Mouse (Mus musculus): Measurements from ENCODE around the gene Khsrp.

Khsrp gene

GRCm38 (mm10) chr17:56986105-56986805, 45.1 kb downstream of the Khsrp start:
- no peak for DNase-seq (ENCODE audit: low spot score in 2 of 2)

GRCm38 (mm10) chr17:56985656-56986055, 45.7 kb downstream of the Khsrp start:
- no peak for DNase-seq (ENCODE audit: low spot score in 2 of 2)

- DNase-seq (ENCODE audit: low spot score in 2 of 2): no peak
These were observed 46.4 kb downstream of the Khsrp start for GRCm38 (mm10) chr17:56984886-56985285.

- DNase-seq (ENCODE audit: low spot score in 2 of 2): no peak
These were observed 49.3 kb downstream of the Khsrp start, which contains the start of gene Acer1 for GRCm38 (mm10) chr17:56982013-56982412. TSS of gene Acer1 (minus strand) at chr17:56982126.

- no peak for DNase-seq (ENCODE audit: low spot score in 2 of 2)
These were observed 50.3 kb downstream of the Khsrp start for GRCm38 (mm10) chr17:56981049-56981448.

GRCm38 (mm10) chr17:56979524-56979923, 51.8 kb downstream of the Khsrp start:
- DNase-seq (ENCODE audit: low spot score in 2 of 2): no peak

GRCm38 (mm10) chr17:56976531-56977390, 54.6 kb downstream of the Khsrp start:
- no peak for DNase-seq (ENCODE audit: low spot score in 2 of 2)

GRCm38 (mm10) chr17:56975391-56975790, 55.9 kb downstream of the Khsrp start:
- DNase-seq (ENCODE audit: low spot score in 2 of 2): no peak

- DNase-seq (ENCODE audit: low spot score in 2 of 2): no peak
These were observed 56.5 kb downstream of the Khsrp start for GRCm38 (mm10) chr17:56974708-56975240.

- DNase-seq (ENCODE audit: low spot score in 2 of 2): no peak
These were observed 57.2 kb downstream of the Khsrp start for GRCm38 (mm10) chr17:56973956-56974707.
